Mouse (Mus musculus) splenic B cell, adult 2 months (primary cell): ENCODE data around the gene C530008M17Rik.
A peak's percentile ranks its signal among the peaks of the same experiment; 100 is the strongest.

Experiments used
- DNase-seq: peaks from one replicate; pipeline ENCODE4 v3.0.0-alpha.2; 2011; ENCODE audit warnings: low read depth, low spot score
- H3K27me3 ChIP-seq: 2 replicates; pipeline ENCODE4 v1.6.1; 2012; ENCODE audit warnings: mild to moderate bottlenecking, low read length, moderate library complexity, mixed read lengths; ENCODE audit not compliant: control insufficient read depth, poor library complexity, insufficient read depth, severe bottlenecking
- H3K36me3 ChIP-seq: 2 replicates; pipeline ENCODE4 v1.6.1; 2012; ENCODE audit warnings: mild to moderate bottlenecking, low read length, moderate library complexity, mixed read lengths; ENCODE audit not compliant: control insufficient read depth, poor library complexity, insufficient read depth, severe bottlenecking

The C530008M17Rik gene

DNA sequence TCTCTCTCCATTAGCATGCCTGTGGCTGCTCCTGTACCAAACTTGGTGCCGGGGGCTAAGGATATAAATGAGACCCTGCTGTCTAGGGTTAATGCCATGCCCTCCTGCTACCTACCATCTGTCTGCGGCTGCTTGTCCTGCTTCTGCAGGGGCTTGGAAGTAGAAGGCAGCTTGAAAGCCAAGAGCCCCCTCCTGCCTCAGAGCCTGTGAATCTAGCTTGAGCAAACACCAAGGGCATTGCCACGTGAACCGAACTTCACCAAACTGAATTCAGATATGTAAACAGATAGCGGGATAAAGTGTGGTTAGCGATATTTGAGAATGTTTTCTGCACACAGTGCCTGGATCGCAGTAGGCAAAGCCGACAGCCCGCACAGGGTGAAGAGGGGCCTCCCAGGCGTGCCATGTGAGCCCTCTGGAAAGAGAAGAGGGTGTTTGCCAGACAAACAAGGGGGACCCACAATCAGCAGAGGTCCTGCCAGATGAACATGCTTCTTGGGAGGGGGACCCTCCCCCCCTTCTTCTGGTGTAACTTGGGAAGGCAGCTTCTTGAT lies 106.9 kb downstream of the C530008M17Rik start:
- DNase-seq = no peak
- Histone ChIP-seq H3K27me3 (no peaks in the 10 kb centered on the region), H3K36me3 (no peaks in the 10 kb centered on the region)

DNA sequence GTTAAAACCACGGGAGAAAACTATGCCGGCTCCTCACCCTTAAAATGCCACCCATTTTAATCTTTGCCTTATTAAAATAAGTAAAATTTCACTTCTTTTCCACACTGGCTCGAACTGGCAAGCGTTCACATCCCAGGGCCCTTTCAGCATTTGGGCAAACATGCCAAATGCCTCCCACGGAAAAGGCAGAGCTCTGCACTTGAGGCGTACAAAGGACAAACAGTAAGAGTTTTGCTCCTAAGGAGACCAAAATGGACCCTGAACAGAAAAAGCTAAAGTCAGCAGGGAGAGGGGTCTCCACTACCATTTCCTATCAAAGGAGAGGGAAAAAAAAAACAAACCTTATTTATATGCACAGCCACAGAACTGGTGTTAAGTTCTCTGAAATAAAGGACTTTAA lies 107.4 kb downstream of the C530008M17Rik start:
- DNase-seq = no peak
- Histone ChIP-seq H3K27me3 (no peaks in the 10 kb centered on the region), H3K36me3 (no peaks in the 10 kb centered on the region)

DNA sequence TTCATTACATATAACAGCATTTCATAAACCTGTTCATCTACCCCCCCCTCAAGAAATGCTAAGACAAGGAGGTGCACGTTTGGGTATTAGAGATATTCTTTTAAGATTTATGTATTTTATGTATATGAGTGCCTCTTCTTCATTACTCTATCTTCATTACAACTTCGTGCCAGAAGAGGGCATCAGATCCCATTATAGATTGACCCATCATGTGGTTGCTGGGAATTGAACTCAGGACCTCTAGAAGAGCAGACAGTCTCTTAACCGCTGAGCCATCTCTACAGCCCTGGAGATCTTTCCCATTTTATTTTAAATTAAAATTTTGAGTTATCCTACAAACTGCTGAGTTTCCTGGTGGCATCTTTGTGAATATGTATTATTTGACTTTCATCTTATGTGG lies 112.7 kb downstream of the C530008M17Rik start:
- H3K36me3 ChIP-seq = no peaks in the 10 kb centered on the region
- no peaks in the 10 kb centered on the region for H3K27me3 ChIP-seq
- DNase-seq = no peak

DNA sequence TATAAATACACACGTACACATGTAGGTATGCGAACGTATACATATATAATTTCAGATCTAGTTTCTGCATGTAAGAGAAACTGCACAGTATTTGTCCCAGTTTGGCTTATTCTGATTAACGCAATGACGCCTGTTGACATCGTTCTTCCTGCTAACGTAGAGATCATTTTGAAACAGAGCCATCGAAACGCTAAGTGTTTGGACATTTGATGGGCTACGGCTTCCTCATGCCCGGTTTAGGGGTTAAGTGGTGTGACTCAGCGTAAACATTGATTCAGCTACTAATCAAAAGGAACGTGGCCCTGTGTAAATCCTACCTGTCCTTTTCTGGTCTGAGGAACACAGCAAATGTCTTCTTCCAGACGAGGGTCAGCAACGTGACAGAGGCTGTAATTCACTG lies 113.3 kb downstream of the C530008M17Rik start:
- Histone ChIP-seq H3K27me3 (no peaks in the 10 kb centered on the region), H3K36me3 (no peaks in the 10 kb centered on the region)
- DNase-seq = no peak

DNA sequence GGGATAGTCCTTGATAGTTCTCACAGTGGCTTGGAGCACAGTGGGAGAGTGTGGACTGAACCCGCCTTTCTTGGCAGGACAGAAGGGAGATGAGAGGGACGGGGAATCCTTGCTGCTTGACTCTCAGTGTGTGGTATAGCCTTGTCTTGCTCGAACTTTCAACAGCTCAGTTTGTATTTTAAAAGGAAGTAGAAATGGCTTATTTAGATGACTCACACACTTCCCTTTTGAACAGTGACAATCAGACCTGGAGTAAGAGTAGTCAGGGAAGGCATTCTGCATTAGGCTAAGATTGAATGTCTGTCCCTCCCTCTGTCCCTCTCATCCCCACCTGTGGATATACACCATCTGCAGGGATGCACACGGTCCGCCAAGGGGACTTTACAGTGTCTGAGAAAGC lies 115.1 kb downstream of the C530008M17Rik start:
- DNase-seq = no peak
- no peaks in the 10 kb centered on the region for H3K27me3 ChIP-seq
- H3K36me3 ChIP-seq = no peaks in the 10 kb centered on the region

DNA sequence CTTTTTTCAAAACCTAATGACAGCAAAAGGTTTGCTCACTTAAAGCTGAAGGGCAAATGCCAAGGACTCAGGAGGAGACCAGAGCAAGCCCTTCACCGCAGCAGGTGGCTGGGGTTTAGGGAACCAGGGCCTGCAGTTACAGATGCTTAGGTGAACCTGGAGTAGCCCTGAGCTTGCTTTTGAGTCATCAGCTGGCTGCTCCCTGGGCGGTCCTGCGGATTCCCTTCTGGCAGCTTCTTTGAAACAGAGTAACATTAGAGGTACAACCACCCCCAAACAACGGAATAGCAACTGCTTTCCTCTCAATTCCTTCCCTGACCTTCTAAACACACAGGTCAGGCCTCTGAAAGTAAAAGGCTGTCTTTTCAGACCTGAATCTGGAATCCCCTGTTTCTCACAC lies 116.5 kb downstream of the C530008M17Rik start:
- H3K36me3 ChIP-seq = no peaks in the 10 kb centered on the region
- H3K27me3 ChIP-seq = no peaks in the 10 kb centered on the region
- DNase-seq = no peak

DNA sequence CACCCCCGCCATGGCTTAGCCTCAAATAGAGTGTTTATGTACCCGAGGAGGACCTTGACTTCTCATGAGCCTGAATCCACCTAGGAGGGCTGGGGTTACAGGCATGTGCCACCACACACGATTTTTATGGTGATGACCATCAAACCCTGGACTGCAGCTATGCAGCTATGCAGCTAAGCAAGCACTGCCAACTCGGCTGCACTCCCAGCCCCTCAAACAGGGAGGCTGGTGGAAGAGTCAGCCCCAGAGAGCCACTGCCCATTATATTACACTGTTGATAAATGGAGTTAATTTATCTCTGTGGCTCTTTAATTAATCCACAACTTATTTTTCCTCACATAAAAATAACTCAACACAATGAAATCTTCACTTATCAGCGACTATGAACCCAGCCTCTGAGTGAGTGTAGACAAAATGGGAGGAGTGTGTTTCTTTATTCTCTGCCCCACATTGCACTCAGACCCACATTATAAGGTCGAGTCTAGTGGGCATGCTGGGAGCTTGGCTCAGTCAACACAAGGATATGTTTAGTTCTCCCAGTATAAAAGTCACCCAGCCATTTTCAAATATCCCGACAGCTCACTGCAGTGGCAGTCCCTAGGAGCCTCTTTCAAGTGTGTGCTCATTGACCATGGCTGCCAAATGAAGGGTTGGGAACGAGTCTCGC lies 117.3 kb downstream of the C530008M17Rik start:
- Histone ChIP-seq H3K27me3 (no peaks in the 10 kb centered on the region), H3K36me3 (no peaks in the 10 kb centered on the region)
- no peak for DNase-seq

DNA sequence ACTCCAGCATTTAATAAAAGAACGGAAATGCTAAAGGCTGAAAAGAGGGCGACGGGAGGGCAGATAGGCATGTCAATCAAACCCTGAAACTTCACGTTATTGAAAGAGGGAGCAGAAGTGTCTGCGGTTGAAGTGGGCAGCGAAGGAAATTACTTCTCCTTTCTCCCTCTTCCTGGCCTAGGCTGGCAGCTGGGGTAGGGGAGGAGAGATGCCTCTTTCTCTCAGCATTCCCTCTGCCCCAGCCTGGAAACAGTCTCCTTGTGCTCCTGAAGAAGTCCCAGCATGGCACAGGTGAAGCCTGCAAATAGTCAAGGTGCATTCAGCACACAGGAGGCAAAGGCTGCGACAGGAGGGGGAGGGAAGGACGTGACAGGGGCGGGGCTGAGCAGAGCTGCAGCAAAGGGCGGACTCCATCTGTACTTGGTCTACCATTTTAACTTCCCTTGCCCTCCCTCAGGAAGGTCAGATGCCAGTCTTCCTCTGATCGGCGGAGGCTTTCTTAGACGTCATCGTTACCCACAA lies 122.8 kb downstream of the C530008M17Rik start:
- H3K27me3 ChIP-seq = no peaks in the 10 kb centered on the region
- DNase-seq = peak; percentile 17
- no peaks in the 10 kb centered on the region for H3K36me3 ChIP-seq

DNA sequence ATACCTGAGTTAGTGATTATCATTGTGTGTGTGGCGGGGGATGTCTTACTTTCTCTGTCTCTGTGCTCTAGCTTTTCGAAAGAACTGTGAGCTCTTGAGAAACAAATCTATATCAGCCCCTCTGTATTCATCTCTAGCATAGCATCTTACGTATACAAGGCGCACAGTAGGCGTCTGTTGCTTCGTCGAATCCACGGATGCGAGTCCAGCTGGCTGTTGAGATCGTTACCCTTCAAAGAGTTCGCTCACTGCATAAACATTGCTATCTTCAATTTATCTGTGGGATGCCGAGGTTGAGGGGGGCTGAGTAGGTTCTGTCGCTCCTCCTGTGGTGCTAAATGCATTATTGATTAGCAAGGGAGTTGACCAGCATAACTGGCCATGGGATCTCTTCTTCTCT lies 125.6 kb downstream of the C530008M17Rik start:
- Histone ChIP-seq H3K36me3 (no peaks in the 10 kb centered on the region), H3K27me3 (no peaks in the 10 kb centered on the region)
- DNase-seq = no peak

DNA sequence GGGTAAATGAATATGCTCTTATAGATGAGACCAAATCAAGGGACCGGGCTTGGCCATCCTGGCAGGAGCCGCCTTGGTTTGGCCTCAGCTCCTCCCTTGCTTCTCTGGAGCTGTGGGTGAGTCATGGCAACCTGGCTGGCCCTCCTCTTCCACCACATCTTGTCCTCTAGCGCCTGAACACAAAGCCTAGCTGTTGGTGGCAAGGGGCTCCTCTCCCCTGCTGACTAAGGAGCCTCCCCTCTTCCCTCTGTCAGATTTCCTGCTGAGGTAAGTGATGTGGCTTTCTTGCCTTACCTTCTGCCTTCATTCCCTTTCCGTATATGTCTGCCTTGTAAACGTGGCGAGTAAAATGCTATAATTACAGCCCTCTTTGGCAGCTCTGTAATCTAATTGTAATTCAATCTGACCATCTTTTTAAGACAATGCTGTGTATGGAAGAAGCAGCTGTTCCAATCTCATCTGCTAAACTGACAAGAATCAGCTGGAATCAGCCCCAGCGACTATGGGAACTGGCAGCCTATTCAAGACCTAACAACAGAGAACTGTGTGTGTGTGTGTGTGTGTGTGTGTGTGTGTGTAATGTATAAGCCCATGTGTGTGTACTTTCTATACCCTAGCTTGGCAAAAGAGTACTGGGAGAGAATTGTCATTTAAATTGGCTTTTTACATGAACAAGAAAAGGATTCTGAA lies 126.2 kb downstream of the C530008M17Rik start:
- no peak for DNase-seq
- Histone ChIP-seq H3K27me3 (no peaks in the 10 kb centered on the region), H3K36me3 (no peaks in the 10 kb centered on the region)

DNA sequence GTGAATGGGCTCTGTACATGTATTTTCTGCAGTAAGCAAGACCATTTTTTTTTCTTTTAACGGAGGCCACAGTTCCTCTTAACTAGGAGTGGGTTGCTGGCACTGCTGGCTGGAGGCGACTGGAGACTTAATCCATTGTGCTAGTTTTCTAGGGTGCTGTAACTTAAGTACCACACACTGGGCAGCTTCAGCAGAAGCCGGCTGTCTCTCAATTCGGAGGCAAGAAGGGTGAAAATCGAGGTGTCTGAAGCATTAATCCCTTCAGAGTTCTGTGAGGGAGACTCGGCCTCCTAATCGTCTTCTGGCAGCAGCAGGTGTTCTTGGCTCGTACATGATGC lies 126.8 kb downstream of the C530008M17Rik start:
- DNase-seq = no peak
- no peaks in the 10 kb centered on the region for H3K36me3 ChIP-seq
- H3K27me3 ChIP-seq = no peaks in the 10 kb centered on the region

DNA sequence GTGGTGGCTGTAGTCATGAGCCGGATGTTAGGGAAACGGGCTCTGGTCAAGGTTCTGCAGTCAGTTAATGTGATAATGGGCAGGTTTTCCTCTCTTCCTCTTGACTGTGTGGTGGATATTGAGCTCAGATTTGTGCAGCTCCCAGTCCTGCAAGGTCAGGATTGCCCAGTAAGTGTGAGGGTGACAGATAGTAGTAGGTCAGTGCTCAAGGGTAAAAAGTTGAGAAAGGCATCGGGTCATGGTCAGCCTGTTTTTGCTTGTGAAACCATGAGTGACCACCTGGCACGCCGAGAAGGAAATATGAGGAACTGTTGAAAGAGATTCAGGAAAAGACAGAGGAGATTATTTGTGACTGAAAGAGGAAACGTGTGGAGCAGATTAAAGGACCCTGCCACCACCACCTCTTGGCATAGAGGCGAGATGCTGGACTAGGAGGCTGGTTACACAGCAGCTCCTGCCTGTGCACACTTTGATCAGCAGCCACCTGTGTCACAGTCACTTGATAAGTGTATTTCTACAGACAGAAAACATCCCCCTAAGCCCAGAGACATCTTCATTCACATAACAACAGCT lies 127.9 kb downstream of the C530008M17Rik start:
- no peaks in the 10 kb centered on the region for H3K36me3 ChIP-seq
- H3K27me3 ChIP-seq = no peaks in the 10 kb centered on the region
- no peak for DNase-seq

DNA sequence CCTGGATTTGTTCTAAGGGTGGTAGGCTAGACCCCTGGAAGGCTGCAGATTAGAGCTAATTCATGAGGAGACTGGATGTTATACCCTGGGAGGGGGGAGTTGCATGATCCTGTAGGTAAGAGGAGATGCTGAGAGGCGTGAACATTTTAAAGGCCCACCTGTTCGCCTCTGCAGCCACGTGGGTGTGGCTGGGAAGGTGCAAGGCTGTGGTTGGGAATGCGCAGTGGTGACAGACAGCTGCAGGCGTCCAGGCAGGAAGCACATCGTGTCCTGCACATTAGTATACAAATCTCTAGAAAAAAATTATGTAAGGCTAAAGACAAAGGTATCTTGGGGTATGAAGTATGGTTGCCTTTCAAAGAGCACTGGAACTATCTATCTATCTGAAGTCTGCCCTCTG lies 128.7 kb downstream of the C530008M17Rik start:
- DNase-seq = no peak
- no peaks in the 10 kb centered on the region for H3K36me3 ChIP-seq
- H3K27me3 ChIP-seq = no peaks in the 10 kb centered on the region

DNA sequence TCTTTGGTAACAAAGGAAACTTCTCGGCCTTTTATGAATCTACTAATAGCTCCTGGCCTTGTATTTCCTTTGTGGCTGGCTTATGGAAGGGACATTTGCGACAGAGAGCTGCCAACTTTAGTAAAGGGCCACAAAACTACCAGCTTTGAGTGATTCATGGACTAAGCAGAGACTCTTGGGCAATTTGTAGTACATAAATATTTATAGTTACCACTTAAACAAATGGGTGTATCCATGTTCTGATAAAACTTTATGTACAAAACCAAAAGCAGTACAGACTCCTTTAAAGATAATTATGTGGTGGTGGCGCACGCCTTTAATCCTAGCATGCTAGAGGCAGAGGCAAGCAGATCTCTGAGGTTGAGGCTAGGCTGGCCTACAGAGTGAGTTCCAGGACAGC lies 133.6 kb downstream of the C530008M17Rik start:
- DNase-seq = no peak
- no peaks in the 10 kb centered on the region for H3K27me3 ChIP-seq
- H3K36me3 ChIP-seq = no peaks in the 10 kb centered on the region

DNA sequence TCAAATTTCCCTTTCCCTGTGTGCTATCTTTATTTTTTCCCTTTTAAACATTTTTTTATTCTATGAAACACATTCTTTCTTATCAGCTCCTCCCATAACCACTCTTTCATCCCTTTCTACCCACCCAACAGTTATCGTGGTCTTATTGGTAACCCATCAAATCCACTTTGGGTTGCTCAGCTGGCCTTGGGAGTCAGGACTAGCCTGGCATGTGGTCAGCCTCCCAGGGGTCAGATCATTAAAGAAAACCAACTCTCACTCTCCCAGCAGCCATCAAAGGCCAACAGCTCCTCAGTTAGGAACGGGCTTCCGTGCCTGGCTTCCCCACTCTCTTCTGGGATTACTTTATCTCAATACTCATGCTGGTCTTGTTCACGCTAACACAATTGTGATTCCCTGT lies 135.0 kb downstream of the C530008M17Rik start:
- H3K27me3 ChIP-seq = no peaks in the 10 kb centered on the region
- DNase-seq = no peak
- H3K36me3 ChIP-seq = no peaks in the 10 kb centered on the region
